Mouse (Mus musculus) yolk sac, embryonic 10.5 days (tissue): ENCODE measurements around the gene Numa1.
A peak's percentile ranks its signal among the peaks of the same experiment; 100 is the strongest.
"Not testable (repeated sequence)": the region's sequence is repeated elsewhere in the genome, so short reads cannot be mapped to it uniquely, and the experiment has no call there.

ENCODE experiments used
- DNase-seq: peaks from one replicate; pipeline ENCODE4 v3.0.0-alpha.2; 2017; ENCODE audit warnings: low spot score

Gene Numa1

DNA sequence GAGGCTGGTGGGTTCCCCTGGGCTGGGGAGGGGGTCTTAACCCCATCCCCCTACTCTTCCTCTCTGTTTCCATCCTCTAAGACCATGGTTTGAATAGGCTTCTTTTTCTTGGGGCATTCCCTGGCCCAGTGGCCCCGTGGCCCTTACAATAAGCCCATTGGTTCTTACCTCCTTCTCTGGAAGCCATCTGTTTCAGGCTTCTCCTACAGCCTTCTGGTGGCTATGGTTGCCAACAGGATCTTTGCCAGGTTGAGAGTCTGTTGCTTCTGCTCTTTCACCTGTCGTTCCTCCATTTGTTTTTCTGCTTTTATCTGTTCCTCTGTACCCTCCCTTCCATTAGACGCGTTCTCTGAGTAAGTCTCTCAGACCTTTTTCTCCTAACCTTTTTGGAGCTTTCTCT, 3.7 kb downstream of the Numa1 start:
- DNase-seq, result no peak

DNA sequence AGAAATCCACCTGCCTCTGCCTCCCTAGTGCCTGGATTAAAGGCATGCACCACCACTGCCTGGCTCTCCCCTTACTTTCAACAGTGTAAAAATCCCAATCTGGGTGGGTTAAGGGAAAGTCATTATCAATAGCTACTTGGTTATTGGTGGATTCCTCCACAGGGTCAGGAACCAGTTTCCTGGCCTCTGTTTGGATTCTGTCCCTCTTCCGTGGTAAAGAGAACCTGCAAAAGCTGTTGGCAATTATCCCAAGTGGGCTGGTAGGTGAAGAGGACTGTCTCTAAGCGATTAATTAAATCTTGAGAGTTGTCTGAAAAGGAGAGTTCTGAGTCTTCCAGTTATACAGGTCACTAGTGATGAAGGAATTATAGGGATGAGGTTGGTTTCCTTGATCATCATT, 4.4 kb downstream of the Numa1 start:
- no peak for DNase-seq

DNA sequence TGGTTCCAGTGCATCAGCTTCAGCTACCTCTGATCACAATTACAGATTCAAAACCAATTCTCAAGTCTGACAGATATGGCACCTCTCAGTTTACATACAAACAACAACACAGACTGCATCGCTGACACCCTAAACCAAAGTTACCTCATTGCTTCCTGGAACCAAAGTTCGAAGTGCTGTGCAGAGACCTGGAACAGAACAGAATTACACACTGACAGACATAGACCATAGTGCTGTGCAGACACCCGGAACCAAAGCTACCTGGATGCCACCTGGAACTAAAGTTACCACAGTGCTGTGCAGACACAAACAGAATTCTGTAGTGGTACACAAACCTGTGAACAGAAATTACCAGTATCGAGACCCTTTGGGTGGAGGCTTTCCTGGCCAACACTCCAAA, 5.8 kb downstream of the Numa1 start:
- no peak for DNase-seq

DNA sequence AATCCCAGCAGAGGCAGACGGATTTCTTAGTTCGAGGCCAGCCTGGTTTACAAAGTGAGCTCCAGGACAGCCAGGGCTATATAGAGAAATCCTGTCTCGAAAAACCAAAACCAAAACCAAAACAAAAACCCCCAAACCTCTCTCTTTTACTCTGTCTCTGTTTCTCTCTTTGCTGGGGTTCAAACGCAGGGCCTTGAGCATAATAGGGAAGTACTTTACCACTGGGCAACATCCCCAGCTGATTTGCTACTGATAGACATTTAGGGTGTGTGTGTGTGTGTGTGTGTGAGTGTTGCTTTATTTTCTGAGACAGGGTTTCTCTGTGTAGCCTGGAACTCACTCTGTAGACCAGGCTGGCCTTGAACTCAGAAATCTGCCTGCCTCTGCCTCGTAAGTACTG, 15.1 kb downstream of the Numa1 start:
- DNase-seq, result not testable (repeated sequence)

GRCm38 (mm10) chr7:101951648-101952047, 17.7 kb downstream of the Numa1 start:
- DNase-seq, result no peak

DNA sequence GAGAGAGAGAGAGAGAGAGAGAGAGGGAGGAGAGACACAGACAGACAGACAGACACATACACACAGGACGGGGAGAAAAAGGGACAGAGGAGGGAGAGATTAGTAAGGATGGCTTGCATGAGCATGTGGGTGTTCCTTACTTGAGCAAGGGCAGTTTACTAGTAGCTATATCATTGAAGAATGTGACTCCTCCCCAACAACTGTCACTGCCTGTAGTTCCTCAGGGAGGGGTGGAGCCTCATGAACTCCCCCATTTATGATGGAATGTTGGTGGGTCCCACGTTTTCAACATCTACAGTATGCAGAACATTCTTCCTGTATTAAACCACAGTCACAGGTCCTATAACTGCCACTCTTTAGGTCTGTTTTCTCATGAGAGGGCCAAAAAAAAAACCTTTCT, 18.2 kb downstream of the Numa1 start:
- DNase-seq, result no peak

DNA sequence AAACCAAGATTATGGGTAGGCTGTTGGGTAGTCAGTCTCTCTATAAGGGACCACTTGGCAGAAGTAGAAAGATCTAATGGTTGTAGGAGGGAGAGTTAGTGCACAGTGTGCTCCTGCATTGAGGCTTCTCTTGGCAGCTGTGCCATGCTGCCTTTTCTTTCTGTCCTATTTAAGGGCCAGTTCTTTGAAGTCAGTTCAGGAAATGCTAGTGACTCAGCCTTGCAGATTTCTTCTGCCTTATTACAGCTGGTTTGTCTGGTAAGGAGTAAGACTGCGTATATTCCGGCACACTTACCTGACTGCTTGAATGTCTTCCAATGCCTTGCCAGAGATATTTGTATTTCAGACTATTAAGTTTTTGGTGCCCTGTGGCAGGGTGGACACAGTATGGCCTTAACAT, 20.3 kb downstream of the Numa1 start:
- no peak for DNase-seq

GRCm38 (mm10) chr7:101955276-101955675, 21.4 kb downstream of the Numa1 start:
- no peak for DNase-seq

GRCm38 (mm10) chr7:101955862-101956261, 22.0 kb downstream of the Numa1 start:
- DNase-seq, result no peak

GRCm38 (mm10) chr7:101956481-101956880, 22.6 kb downstream of the Numa1 start:
- no peak for DNase-seq

DNA sequence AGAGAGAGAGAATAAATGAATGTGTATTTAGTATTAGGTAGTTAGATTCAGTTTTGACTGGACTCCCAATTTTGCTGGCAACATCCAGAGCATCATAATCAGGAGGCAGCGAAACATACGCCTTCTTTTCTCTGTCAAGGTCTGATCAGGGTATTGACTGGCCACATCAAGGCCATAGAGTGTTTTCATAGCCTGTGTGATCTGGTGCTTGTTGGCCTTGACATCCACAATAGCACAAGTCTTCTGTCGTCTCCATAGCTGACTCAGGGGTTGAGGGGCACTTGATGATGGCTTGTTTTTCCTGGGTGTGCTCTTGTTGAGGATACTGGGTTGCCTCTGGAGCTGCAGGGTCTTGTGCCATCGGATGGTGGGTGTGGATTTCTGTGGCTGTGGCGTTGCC, 23.0 kb downstream of the Numa1 start:
- DNase-seq, result no peak

- DNase-seq, result no peak
Measured at GRCm38 (mm10) chr7:101962829-101963228, 28.9 kb downstream of the Numa1 start.

- no peak for DNase-seq
Measured at GRCm38 (mm10) chr7:101963621-101964020, 29.7 kb downstream of the Numa1 start.

DNA sequence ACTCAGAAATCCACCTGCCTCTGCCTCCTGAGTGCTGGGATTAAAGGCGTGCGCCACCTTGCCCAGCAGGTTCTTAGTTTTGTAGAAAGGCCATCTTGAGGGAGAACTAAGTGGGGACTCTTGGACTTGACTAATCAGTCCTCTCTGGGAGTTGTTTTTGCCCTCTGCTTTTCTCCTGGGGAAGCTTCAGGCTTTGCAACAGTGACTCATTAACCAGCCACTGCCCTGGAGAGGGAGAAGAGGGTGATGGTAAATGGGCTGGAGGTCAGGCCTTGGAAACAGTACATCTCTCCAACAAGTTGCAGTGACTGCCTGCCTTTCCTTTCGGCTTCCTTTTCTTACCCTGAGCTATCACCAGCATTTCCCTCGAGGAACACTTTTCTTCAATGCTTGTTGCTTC, 30.6 kb downstream of the Numa1 start:
- peak; percentile 83 for DNase-seq

DNA sequence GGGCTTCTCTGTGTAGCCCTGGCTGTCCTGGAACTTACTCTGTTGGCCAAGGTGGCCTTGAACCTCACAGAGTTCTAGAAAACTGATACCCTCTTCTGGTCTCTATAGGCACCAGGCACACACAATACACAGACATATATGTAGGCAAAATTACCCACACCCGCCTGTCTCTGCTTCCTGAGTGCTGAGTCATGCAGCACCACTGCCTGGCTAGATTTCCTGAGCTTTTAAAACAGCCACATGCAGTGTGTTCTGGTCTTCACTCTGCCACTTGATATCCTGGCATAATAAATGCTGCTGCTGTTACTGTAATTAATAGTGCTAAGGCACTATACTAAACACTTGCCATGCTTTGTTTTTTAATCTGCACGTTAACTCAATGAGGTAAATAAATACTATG, 31.7 kb downstream of the Numa1 start:
- DNase-seq, result peak; percentile 42

GRCm38 (mm10) chr7:101967256-101967655, 33.3 kb downstream of the Numa1 start:
- no peak for DNase-seq

GRCm38 (mm10) chr7:101968751-101969150, 34.8 kb downstream of the Numa1 start:
- no peak for DNase-seq

- peak; percentile 90 for DNase-seq
Measured at GRCm38 (mm10) chr7:101969694-101970428, 36.0 kb downstream of the Numa1 start.

GRCm38 (mm10) chr7:101970429-101970775, 36.5 kb downstream of the Numa1 start:
- DNase-seq, result peak; percentile 86

DNA sequence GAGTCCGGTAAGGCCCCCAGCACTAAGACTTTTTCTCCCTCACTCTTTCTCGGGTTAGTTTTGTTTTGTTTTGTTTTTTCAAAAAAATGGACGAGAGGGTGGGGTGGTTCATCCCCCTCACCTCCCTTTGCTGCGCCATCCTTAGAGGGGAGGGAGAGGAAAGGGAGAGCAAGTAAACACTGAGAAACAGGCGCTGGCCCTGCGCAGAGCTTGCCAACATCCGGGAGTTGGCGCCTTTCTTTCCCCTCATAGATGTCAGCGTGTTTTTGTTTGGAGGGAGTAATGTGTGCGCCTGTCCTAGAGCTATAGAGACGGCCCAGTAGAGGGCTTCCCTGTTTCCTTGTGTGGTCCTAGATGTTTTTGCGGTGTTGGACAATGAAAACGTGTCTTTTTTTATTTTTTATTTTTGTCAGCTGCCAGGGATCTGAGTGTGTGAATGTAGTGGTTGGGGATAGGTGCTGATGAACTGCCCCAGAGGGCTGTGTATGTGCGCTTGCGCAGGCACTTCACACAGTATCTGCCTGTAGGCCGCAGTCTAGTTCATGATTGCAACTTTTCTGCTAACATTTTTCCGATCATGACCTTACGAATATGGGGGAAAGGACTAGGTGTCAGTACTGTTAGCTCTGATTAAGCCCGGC, 37.0 kb downstream of the Numa1 start:
- peak; percentile 78 for DNase-seq

DNA sequence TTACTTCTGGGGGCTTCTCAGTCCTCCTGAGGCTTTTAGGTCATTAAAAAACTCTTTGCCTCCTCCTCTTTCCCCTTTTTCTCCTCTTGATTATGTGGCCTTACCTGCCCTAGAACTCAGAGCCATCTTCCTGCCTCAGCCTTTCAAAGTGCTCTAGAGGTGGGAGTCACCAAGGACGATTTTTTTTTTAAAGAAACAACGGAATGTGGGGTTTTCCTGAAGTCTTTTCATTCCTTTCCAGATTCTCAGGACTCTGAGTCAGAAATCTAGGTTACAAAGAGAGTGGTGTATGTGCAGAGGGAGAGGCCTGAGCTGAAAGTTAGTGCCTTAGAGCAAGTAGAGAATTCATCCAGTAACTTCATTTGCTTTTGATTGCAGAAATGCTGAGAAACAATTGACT, 37.8 kb downstream of the Numa1 start:
- no peak for DNase-seq

- DNase-seq, result peak; percentile 32
Measured at GRCm38 (mm10) chr7:101973730-101974129, 39.8 kb downstream of the Numa1 start.

DNA sequence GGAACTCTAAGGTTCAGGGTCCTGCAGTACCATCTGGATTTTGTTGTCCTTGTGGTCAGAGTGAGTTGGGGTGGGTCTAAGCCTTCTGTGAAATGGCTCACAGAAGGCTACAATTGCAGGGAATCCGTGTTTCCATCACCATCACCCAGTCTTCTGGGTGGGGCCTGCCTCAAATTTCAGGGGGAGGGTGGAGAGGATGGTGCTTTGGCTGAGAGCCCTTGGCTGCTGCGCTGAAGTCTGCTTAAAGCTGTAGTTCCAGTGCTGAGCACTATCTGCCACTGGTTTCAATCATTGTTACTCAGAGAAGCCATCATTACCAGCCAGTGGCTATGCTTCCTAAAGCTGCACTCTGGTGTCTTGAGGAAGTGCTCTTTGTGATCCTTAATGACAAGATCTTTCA, 40.6 kb downstream of the Numa1 start:
- DNase-seq, result no peak

DNA sequence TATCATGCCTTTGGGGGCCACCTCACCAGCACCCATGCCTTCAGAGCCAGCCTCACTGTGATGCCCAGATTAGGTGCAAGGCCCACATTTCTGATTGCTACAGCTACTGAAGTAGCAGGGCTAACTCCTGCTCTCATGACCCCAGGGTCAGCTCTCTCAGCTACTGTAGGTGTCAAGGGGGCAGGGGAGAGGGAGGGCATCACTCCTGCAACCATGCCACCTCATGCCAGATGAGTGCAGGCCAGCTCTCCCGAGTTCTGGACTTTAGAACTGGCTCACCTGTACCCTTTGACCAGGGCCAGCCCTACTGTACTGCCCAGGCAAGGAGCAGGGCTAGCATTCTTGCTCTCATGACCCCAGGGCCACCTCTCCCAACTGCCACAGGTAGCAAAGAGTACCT, 48.8 kb downstream of the Numa1 start:
- DNase-seq, result no peak
